Mouse (Mus musculus): ENCODE data around the gene Ube2v1.

GRCm38 (mm10) chr2:167622352-167622751 is 9.5 kb downstream of the Ube2v1 start:
- TF ChIP-seq EP300 (IDR thresholded peaks at IDR 0.05; ENCODE audit: low read depth) (no peak), CTCF (IDR thresholded peaks at IDR 0.05; ENCODE audit: low read depth) (no peak)
